Mouse (Mus musculus) limb, embryonic 11.5 days (tissue): ENCODE data around the gene Hoxd10. TPM values are rescaled to one million over a fixed set of nuclear protein-coding genes. Genes with fewer than 3 reads are reported as not detected.

Source experiments
- ATAC-seq: fragments of 200-750 bp; cut with Nextera tagmentation; 2 replicates; pipeline ENCODE4 v1.8.0; 2017; ENCODE audit warnings: low read depth; ENCODE audit not compliant: insufficient number of reproducible peaks, low FRiP score, low TSS enrichment
- DNase-seq: peaks from one replicate; pipeline ENCODE4 v3.0.0-alpha.2; 2015; ENCODE audit warnings: low spot score
- H3K27ac ChIP-seq: fragments of 300-500 bp; sonication (generic); replicated peaks from 2 replicates; pipeline ENCODE4 v1.5.1; 2014; ENCODE audit warnings: low read depth, mild to moderate bottlenecking, low read length
- H3K27me3 ChIP-seq: fragments of 300-500 bp; sonication (generic); 2 replicates; pipeline ENCODE4 v1.6.1; 2014; ENCODE audit warnings: mild to moderate bottlenecking, low read length, mixed read lengths; ENCODE audit not compliant: control insufficient read depth, insufficient read depth
- H3K36me3 ChIP-seq: fragments of 300-500 bp; sonication (generic); 2 replicates; pipeline ENCODE4 v1.6.1; 2014; ENCODE audit warnings: mild to moderate bottlenecking, low read length, moderate library complexity, mixed read lengths; ENCODE audit not compliant: control insufficient read depth, insufficient read depth
- H3K4me1 ChIP-seq: fragments of 300-500 bp; sonication (generic); 2 replicates; pipeline ENCODE4 v1.6.1; 2014; ENCODE audit warnings: low read length, mixed read lengths; ENCODE audit not compliant: control insufficient read depth, insufficient read depth
- H3K4me2 ChIP-seq: fragments of 300-500 bp; sonication (generic); 2 replicates; pipeline ENCODE4 v1.6.1; 2014; ENCODE audit warnings: low read depth, mild to moderate bottlenecking, moderate library complexity; ENCODE audit not compliant: severe bottlenecking
- H3K4me3 ChIP-seq: fragments of 300-500 bp; sonication (generic); 2 replicates; pipeline ENCODE4 v1.5.1; 2014; ENCODE audit warnings: low read depth, low read length
- H3K9ac ChIP-seq: fragments of 300-500 bp; sonication (generic); 2 replicates; pipeline ENCODE4 v1.6.1; 2014; ENCODE audit warnings: mild to moderate bottlenecking, low read length
- H3K9me3 ChIP-seq: fragments of 300-500 bp; sonication (generic); 2 replicates; pipeline ENCODE4 v1.6.1; 2016; ENCODE audit warnings: low read length; ENCODE audit not compliant: control insufficient read depth
- WGBS: fragments of 180-500 bp; shearing (Covaris S2); extraction: QIAGEN DNeasy Blood & Tissue Kit; methylation state at CpG from one replicate; pipeline ENCODE4 v1.1.7; 2014; 5-methylcytosine and 5-hydroxymethylcytosine counted together
- polyA plus RNA-seq: library from polyadenylated mRNA; unstranded; fragments of >200 nt; fragmentation: Nextera tagmentation; extraction: Ambion mirVana; gene quantifications from 2 replicates; pipeline ENCODE4 v1.2.1, GENCODE M21; 2014

Hoxd10 gene
- polyA plus RNA-seq, 1 experiment from 2014 or later = 52.0 TPM

DNA sequence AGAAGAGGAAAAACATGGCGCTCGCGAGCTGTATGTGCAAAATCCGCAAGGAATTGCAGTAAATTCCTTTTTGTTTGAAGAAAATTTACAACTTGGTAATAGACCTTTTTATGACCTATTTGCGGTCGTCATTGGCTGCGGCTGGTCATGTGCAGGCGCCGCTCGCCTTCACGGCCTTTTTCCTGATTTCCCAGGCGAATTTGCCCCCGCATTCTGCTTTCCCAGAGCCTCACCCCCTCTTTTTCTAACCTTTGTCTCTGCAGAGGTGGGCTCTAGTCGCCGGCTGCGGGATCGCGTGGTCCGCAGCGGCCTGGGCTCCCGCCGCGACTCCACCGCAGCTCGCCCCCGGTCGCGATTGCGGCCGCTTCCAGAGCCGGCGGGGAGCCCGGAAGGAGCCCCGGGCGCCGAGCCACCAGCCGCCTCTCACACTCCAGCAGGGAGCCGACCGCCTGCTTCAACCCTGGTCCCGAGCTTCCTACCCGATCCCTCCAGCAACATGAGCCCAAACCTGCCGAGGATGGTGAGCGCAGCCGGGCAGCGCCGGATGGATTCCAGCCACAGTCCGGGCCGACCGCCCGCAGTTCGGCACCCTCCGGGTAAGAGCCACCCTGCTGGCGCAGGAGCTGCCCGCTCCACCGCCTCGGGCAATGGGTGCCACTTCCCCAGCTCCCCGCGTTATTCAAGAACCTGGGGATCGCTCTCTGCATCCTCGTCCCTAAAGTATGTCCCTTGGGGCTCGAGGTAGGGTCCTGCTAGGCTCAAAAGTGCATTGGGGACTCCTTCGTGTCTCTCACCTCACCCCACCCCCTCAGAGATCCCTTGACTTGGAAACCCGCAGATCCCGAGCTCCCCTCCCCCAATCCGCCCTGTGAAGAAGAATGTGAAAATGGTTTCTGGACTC lies 20.2 kb downstream of the Hoxd10 start, which contains the start of the genes Hoxd3 and Hoxd4:
Gene Hoxd3 (plus strand): TSS at position 207 of the 901 bp plus-strand sequence.
Gene Hoxd4 (plus strand): TSS at position 209 of the 901 bp plus-strand sequence.
- DNase-seq = peak; percentile 84
- Histone ChIP-seq H3K9me3 (no peaks in the 10 kb centered on the region), H3K4me2 (peak within 1 kb of the TSS; percentile 86), H3K27me3 (no peaks in the 10 kb centered on the region), H3K27ac (peak within 1 kb of the TSS; percentile 88), H3K4me1 (peaks cover 33% of the 10 kb centered on the region), H3K36me3 (no peaks in the 10 kb centered on the region), H3K9ac (peak within 1 kb of the TSS; percentile 91), H3K4me3 (peak within 1 kb of the TSS; percentile 74)
- WGBS = under 1% methylated on average over 65 of the region's 65 CpGs
- ATAC-seq = peak; percentile 32

DNA sequence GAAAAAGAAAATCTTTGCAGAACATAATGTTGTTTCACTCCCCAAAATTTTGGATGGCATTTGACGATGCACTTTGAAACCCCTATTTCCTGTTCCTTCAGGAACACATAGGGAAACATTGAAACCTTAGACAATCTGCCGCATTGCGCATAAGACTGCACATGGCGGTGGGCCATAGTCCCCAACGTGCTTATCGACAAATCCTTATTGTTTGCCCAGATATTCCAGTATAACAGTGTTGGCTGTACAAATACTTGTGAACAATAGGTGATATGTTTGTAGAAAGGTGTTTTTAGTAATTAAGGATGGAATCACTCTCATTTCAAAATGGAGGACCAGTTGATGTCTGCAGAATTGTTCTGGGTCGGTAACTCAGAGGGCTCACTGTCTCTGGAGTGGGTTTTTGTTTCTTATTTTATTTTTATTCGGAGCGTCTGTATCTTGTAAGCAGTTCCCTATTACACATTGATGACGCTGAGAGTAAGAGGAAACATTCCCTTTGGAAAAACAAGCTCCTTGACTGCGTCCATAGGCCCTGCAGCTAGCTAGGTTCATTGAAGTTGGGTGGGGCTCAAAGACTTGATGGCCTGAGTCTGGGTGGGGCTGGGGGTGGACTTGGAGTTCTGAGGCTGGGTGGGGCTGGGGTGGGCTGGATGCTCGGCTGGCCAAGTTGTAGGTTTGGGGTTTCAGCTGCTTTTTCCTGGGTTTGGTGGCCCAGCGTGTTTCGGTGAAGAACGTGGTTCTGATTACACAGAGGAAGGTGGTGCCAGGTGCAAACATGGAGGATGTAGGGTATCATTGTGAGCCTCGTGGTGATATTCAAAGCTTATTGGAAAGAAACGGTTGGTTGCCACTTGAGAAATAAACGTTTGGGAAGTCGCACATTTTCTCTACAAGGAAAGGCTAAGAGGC lies 21.8 kb downstream of the Hoxd10 start:
- H3K36me3 ChIP-seq = no peaks in the 10 kb centered on the region
- no peak for ATAC-seq
- H3K27ac ChIP-seq = no peak overlapping the region
- H3K9ac ChIP-seq = peak overlapping the region; percentile 3; the same call in 1 of the 2 replicates
- H3K9me3 ChIP-seq = no peaks in the 10 kb centered on the region
- H3K4me3 ChIP-seq = peak overlapping the region; percentile 74
- DNase-seq = peak; percentile 52
- 3% methylated on average over 19 of the region's 19 CpGs for WGBS
- H3K27me3 ChIP-seq = peaks cover 4% of the 10 kb centered on the region; the same call in 1 of the 2 replicates
- H3K4me1 ChIP-seq = peaks cover 26% of the 10 kb centered on the region
- H3K4me2 ChIP-seq = peak overlapping the region; percentile 86

DNA sequence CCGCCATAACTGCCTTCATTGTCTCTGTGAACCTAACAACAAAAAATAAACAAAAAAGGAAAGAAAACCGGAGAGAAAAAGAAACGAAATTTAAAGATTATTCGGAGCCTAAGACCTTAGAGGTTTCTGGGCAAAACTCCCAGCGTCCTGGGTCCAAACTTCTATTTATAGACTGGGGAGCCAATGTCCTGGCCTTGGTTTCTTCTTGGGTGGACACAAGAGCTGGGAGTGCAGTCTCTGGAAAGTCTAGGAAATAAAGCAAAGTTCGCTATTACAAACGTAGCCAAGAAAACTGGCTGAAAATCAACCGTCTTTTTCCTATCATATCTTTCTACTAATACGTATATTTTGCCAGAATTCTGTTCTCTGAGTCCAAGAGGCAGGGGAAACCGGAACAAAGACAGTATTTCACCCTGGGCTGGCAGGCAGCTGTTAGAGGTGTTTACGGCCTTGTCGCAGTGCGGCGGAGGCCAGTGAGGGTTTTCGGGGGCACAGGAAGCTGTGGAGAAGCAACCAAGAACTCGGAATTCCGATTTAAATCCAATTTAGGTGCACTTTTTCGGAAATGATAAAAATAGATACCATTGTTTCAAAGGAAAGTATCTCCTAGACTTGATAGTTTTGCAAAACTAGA lies 22.5 kb downstream of the Hoxd10 start:
- H3K27ac ChIP-seq = no peak overlapping the region
- H3K4me1 ChIP-seq = peaks cover 22% of the 10 kb centered on the region
- peak overlapping the region; percentile 3; the same call in 1 of the 2 replicates for H3K9ac ChIP-seq
- ATAC-seq (no peak), DNase-seq (peak; percentile 76)
- H3K9me3 ChIP-seq = no peaks in the 10 kb centered on the region
- 1% methylated on average over 18 of the region's 18 CpGs for WGBS
- H3K36me3 ChIP-seq = no peaks in the 10 kb centered on the region
- H3K4me3 ChIP-seq = peak overlapping the region; percentile 74
- H3K27me3 ChIP-seq = peaks cover 4% of the 10 kb centered on the region; the same call in 1 of the 2 replicates
- H3K4me2 ChIP-seq = peak overlapping the region; percentile 86

DNA sequence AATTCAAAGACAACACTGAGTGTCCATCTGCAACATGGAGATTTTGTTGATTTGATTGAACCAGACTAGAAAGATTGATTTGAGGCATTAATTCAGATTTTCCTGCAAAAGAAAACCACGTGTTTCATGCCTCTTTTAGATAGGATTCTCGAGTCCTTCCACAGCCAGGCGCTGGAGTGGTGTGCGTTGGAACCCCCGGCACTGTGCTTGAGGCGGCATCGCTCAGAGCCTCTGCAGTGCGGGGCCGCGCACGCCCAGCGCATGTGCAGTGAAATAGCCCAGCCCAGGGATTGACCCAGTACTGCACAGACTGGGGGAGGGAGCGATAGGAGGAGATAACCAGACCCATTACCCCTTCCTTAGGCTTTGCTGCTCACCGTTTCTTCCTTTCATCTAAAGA lies 23.2 kb downstream of the Hoxd10 start:
- no peak overlapping the region for H3K27ac ChIP-seq
- peaks cover 6% of the 10 kb centered on the region; the same call in 1 of the 2 replicates for H3K27me3 ChIP-seq
- ATAC-seq = no peak
- WGBS = under 1% methylated on average over 14 of the region's 14 CpGs
- no peaks in the 10 kb centered on the region for H3K36me3 ChIP-seq
- no peak overlapping the region for H3K9ac ChIP-seq
- no peak overlapping the region; the same call in none of the 2 replicates for H3K4me3 ChIP-seq
- no peaks in the 10 kb centered on the region for H3K9me3 ChIP-seq
- H3K4me2 ChIP-seq = peak overlapping the region; percentile 86
- H3K4me1 ChIP-seq = peaks cover 27% of the 10 kb centered on the region
- peak; percentile 65 for DNase-seq

DNA sequence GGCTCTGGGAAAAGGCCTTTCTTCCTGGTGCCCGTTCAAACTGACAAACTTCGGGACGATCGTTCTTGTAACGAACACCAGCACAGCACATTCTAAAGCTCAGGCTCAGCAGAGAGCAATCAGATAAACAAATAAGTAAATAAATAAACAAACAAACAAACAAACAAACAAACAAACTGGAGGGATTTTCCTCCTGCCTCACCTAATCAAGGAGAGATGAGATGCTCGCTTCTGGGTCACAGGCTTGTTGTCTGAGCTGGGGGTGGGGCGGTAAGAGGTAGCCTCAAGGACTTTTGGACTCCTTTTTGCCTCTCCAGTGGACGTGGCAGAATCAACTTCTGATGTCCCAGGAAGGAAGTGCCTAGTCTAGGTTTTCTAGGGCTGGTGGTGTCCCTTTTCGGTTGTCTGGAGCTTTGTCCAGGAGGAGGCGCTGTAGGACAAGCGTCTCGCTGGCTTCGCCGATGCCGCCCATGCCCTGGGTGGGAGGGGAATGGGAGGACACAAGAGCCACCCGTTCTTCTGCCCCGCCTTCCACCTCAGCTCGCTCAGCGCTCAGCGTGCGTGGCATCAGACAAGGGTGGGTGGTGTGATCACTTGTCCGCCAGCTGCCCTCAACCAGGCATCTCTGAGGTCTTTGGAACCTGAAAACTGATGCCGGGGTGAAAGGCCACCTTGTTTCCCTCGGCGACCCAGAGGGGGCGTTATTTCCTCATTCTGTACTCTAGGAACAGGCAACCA lies 23.9 kb downstream of the Hoxd10 start:
- ATAC-seq (peak; percentile 57; the same call in 1 of the 2 replicates), DNase-seq (peak; percentile 97)
- Histone ChIP-seq H3K4me2 (peak overlapping the region; percentile 86), H3K4me1 (peaks cover 28% of the 10 kb centered on the region), H3K36me3 (no peaks in the 10 kb centered on the region), H3K9ac (no peak overlapping the region), H3K27ac (no peak overlapping the region), H3K9me3 (no peaks in the 10 kb centered on the region), H3K4me3 (peak overlapping the region; percentile 22), H3K27me3 (peaks cover 6% of the 10 kb centered on the region; the same call in 1 of the 2 replicates)
- WGBS = 2% methylated on average over 26 of the region's 26 CpGs

DNA sequence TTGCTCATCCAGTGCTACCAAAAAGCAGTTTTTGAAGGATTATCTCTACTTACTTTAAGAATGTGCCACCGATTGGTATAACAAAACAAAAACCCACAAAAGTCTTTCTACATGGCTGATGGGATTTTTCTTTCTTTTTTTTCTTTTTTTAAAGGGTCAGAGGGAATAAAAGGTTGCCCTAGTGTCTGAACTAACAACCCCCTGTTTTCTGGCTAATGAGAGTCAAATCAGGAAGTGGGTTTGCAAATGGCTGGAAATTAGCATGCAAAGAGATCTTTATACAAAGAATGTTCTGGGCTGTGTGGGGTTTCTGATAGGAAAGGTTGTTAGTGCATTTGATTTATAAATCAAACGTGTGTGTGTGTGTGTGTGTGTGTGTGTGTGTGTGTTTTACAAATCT lies 28.7 kb downstream of the Hoxd10 start:
- no peaks in the 10 kb centered on the region for H3K36me3 ChIP-seq
- no peaks in the 10 kb centered on the region for H3K9me3 ChIP-seq
- no peak overlapping the region for H3K27ac ChIP-seq
- ATAC-seq (no peak), DNase-seq (no peak)
- no peak overlapping the region for H3K4me3 ChIP-seq
- 7% methylated on average over 2 of the region's 2 CpGs for WGBS
- H3K27me3 ChIP-seq = peaks cover 30% of the 10 kb centered on the region
- H3K9ac ChIP-seq = no peak overlapping the region
- peaks cover 51% of the 10 kb centered on the region for H3K4me1 ChIP-seq
- no peak overlapping the region for H3K4me2 ChIP-seq

DNA sequence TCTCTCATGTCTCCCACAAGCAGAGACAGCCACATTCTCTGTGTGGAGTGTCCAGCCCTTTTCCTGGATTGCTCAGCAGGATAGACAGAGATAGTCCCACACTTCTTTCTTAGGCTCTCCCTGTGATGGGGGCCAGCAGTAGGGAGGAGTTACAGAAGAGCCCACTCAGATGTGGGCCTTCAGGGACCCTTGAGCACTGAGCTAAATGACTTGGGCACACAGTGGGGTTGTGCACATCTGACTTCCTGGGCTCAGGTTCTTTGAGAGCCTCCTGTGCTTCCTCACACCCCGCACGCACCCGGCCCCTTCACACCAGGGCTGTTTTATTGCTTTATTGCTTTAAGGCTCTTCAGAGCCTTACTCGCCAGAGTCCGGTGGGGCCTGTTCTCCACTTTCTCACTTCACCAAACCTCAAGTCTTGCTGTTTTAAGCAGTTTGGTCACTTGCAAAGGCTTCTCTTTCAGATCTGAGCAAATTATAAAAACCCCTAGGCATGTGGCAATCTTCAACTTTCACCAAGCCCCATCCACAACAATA lies 29.3 kb downstream of the Hoxd10 start:
- DNase-seq = peak; percentile 36
- Histone ChIP-seq H3K4me2 (no peak overlapping the region), H3K36me3 (no peaks in the 10 kb centered on the region), H3K9me3 (no peaks in the 10 kb centered on the region), H3K4me3 (no peak overlapping the region), H3K27ac (no peak overlapping the region), H3K4me1 (peaks cover 45% of the 10 kb centered on the region), H3K27me3 (peaks cover 34% of the 10 kb centered on the region), H3K9ac (no peak overlapping the region)
- no peak for ATAC-seq
- 9% methylated on average over 5 of the region's 5 CpGs for WGBS
